9 mouse cellular contexts compared by ENCODE assay signal in the genomic region with DNA sequence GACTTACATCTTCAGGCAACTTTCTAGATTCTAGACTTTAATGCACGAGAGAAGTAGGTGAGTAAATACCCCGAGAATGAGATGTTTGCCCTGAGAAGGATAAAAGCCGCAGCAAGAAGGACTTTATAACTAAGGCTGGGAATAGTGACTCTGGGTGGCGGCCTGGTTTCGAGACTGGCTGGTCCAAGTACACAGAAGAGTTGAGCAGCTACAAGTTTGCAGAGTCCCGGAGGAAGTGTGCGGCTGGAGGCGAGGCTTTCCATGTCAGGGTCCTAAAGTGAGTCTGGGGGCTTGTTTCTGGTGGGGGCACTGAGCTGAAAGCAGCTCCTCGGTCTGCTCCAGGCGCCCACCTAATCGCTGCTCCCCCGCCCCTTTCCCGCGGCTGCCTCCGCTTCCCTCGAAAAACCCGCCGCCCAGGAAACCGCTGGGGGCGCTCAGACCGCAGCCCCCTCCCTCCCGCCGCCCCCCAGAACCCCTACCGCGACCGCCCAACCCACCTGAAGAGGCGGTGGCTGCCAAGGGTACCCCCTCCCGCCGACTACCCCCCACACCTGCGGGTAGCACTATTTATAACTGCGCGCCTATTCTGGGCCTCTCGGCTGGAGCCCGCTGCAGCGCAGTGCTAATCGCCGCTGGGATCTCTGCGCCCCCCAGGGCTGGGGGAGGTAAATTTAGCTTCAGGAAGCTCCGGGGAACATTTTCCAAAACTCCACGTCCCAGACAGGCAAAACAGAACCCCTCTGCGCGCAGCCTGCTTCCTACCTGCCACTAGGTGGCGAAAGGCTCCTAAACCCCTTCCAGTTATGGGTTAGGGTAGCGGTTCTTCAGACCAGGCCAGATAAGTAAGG. TPM values are rescaled to one million over a fixed set of nuclear protein-coding genes. Genes with fewer than 3 reads are reported as not detected.
DNase-seq lines count a peak whose midpoint lies in the region; ATAC-seq lines count a peak whose summit lies in the region.
"Had no signal": no experiment of that assay in that cellular context is flagged by ENCODE, and none has a peak within 500 bp of the region (broad histone marks: within the 10 kb centered on the region; RNA-seq: fewer than 3 reads in every experiment).

No protein-coding gene starts in this region.

- DNase-seq in A20 (ENCODE audit: low read depth, low spot score) (peak; percentile 88), NIH3T3 (ENCODE audit: low read depth) (peak; percentile 93)
- DNase-seq in embryo, embryonic 11 days, result peak; percentile 88
- DNase-seq in heart, adult 9 months (ENCODE audit: low spot score in 2 of 2), result peak; percentile 71 to 78
- peak; percentile 86 for DNase-seq in kidney, adult 9 months
- peak; percentile 86 for DNase-seq in lung, postnatal 10 days
- DNase-seq in right cerebral cortex, postnatal 14 days, result peak; percentile 54

- no peak for ATAC-seq in activated CD4-positive, CD25-positive, alpha-beta regulatory T cell, adult 4 months

RNA-seq across cellular contexts. Expression of a gene that starts 1.5 kb away (rescaled TPM):
- 10 to 100 TPM; 13.2 to 16.5 TPM for polyA plus RNA-seq in activated CD4-positive, CD25-positive, alpha-beta regulatory T cell, adult 4 months (2017; shearing (Covaris generic))

RNA-seq across cellular contexts. Expression of a gene that starts 6.6 kb away (rescaled TPM):
- 1 to 10 TPM in 1 of 2 experiments, not detected in 1; 2.4 TPM for polyA plus RNA-seq in activated CD4-positive, CD25-positive, alpha-beta regulatory T cell, adult 4 months (2017; shearing (Covaris generic))
- polyA plus RNA-seq: gonadal fat pad, adult 2 months had no signal

RNA-seq across cellular contexts. Expression of a gene that starts 15.6 kb away (rescaled TPM):
- polyA plus RNA-seq in activated CD4-positive, CD25-positive, alpha-beta regulatory T cell, adult 4 months (2017; shearing (Covaris generic)), result 10 to 100 TPM; 37.7 to 45.7 TPM

RNA-seq across cellular contexts. Expression of a gene that starts 22.2 kb away (rescaled TPM):
- polyA plus RNA-seq in activated CD4-positive, CD25-positive, alpha-beta regulatory T cell, adult 4 months (2017; shearing (Covaris generic)), result 10 to 100 TPM; 70.8 to 92.3 TPM

RNA-seq across cellular contexts. Expression of a gene that starts 22.2 kb away (rescaled TPM):
- 10 to 100 TPM; 29.6 to 43.2 TPM for polyA plus RNA-seq in activated CD4-positive, CD25-positive, alpha-beta regulatory T cell, adult 4 months (2017; shearing (Covaris generic))
